Mouse (Mus musculus) heart, embryonic 12.5 days (tissue): ENCODE measurements around the gene Gpat3. TPM values are rescaled to one million over a fixed set of nuclear protein-coding genes. Genes with fewer than 3 reads are reported as not detected.
A peak's percentile ranks its signal among the peaks of the same experiment; 100 is the strongest.

Source experiments
- ATAC-seq: fragments of 200-750 bp; cut with Nextera tagmentation; 2 replicates; pipeline ENCODE4 v1.8.0; 2017; ENCODE audit warnings: moderate TSS enrichment, moderate library complexity; ENCODE audit not compliant: insufficient number of reproducible peaks, low FRiP score
- H3K27ac ChIP-seq: fragments of 300-500 bp; sonication (generic); 2 replicates; pipeline ENCODE4 v1.5.1; 2016; ENCODE audit warnings: mild to moderate bottlenecking, moderate library complexity; ENCODE audit not compliant: poor library complexity, severe bottlenecking
- H3K27me3 ChIP-seq: fragments of 300-500 bp; sonication (generic); replicated peaks from 2 replicates; pipeline ENCODE4 v1.6.1; 2016; ENCODE audit warnings: mild to moderate bottlenecking, moderate library complexity
- H3K36me3 ChIP-seq: fragments of 300-500 bp; sonication (generic); 2 replicates; pipeline ENCODE4 v1.6.1; 2016; ENCODE audit warnings: mild to moderate bottlenecking, moderate library complexity
- H3K4me1 ChIP-seq: fragments of 300-500 bp; sonication (generic); replicated peaks from 2 replicates; pipeline ENCODE4 v1.6.1; 2016; ENCODE audit warnings: mild to moderate bottlenecking
- H3K4me2 ChIP-seq: fragments of 300-500 bp; sonication (generic); 2 replicates; pipeline ENCODE4 v1.6.1; 2016; ENCODE audit warnings: mild to moderate bottlenecking, moderate library complexity
- H3K4me3 ChIP-seq: fragments of 300-500 bp; sonication (generic); 2 replicates; pipeline ENCODE4 v1.5.1; 2016; ENCODE audit warnings: mild to moderate bottlenecking
- H3K9ac ChIP-seq: fragments of 300-500 bp; sonication (generic); 2 replicates; pipeline ENCODE4 v1.6.1; 2016; ENCODE audit warnings: mild to moderate bottlenecking, moderate library complexity
- H3K9me3 ChIP-seq: fragments of 300-500 bp; sonication (generic); replicated peaks from 2 replicates; pipeline ENCODE4 v1.6.1; 2016; ENCODE audit warnings: mild to moderate bottlenecking, moderate library complexity
- WGBS: fragments of 180-500 bp; shearing (Covaris S2); methylation state at CpG from one replicate; pipeline ENCODE4 v1.1.7; 2016; 5-methylcytosine and 5-hydroxymethylcytosine counted together
- polyA plus RNA-seq: library from polyadenylated mRNA; unstranded; fragments of >200 nt; fragmentation: Nextera tagmentation; extraction: Ambion mirVana; gene quantifications from 2 replicates; pipeline ENCODE4 v1.2.1, GENCODE M21; 2016

Gene Gpat3
- polyA plus RNA-seq, 1 experiment from 2014 or later, result 12.1 TPM

DNA sequence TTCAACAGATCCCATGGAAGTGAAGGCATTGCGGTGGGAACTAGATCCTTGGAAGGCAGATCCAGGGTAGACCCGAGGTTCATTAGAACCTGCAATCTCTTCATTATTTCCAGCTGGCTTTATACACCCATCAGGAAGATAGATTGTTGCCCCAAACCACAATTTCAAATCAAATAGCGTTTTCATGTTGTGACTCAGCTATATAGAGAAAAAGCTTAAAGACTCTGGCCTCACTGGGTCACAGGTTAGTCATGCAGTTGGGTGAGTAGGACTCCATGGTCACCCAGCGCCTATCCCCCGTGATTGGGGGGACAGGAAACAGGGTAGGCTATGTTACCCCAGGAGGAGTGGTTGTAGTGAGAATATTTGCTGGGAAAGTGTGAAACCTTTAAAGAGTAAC lies 69.9 kb downstream of the Gpat3 start:
- H3K27ac ChIP-seq, result no peak overlapping the region
- no peak overlapping the region for H3K4me2 ChIP-seq
- no peak overlapping the region for H3K9ac ChIP-seq
- 47% methylated on average over 5 of the region's 5 CpGs for WGBS
- H3K4me1 ChIP-seq, result peaks cover 5% of the 10 kb centered on the region
- peaks cover 5% of the 10 kb centered on the region for H3K27me3 ChIP-seq
- no peak for ATAC-seq
- no peak overlapping the region for H3K4me3 ChIP-seq
- no peaks in the 10 kb centered on the region for H3K9me3 ChIP-seq
- no peaks in the 10 kb centered on the region for H3K36me3 ChIP-seq

DNA sequence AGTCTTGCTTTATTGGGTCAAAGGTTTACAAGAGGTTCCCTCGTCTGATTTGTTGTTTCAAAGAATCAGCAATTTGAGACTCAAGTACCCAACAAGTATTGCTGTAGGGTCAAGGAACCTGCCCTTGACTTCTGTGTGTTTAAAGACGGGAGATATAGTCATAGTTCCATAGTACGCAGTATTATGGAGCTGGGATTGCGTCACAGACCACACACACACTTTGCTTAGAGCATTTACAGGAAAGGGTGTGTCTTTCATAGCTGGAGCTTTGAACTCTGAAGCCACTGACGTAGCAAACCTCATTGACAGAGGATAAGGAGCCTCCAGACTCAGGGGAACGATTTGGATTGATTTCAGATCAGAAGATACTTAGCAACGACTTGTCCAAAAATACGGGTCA lies 70.9 kb downstream of the Gpat3 start:
- no peak overlapping the region for H3K4me2 ChIP-seq
- H3K27ac ChIP-seq, result no peak overlapping the region
- H3K9ac ChIP-seq, result no peak overlapping the region
- H3K4me1 ChIP-seq, result peaks cover 5% of the 10 kb centered on the region
- H3K9me3 ChIP-seq, result no peaks in the 10 kb centered on the region
- no peak overlapping the region for H3K4me3 ChIP-seq
- peaks cover 11% of the 10 kb centered on the region for H3K27me3 ChIP-seq
- ATAC-seq, result no peak
- H3K36me3 ChIP-seq, result no peaks in the 10 kb centered on the region
- 67% methylated on average over 8 of the region's 8 CpGs for WGBS

DNA sequence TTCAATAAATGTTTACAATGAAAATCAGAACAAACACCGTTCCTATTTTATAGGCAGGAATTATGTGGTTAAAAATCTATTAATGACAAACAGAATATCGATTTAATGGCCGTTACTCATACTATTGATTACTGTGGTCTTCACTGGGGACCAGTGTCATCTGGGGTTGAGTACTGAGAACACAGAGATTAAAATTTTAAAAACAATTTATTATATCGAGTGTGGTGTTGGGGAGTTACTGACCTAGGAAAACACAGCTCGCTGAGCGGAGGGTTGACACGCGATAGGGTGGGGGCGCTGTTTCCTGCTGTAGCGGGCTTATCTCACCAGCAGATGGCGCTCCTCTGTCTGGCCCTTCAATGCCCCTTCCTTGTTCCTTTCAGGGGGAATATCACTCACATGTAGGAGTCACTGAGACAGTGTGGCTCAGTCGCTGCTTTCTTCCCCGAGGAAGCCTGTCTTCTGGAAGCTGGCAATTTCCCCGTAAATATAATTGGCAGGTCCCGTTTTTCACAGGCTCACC lies 71.8 kb downstream of the Gpat3 start:
- H3K9ac ChIP-seq, result no peak overlapping the region
- WGBS, result 22% methylated on average over 15 of the region's 15 CpGs
- H3K36me3 ChIP-seq, result no peaks in the 10 kb centered on the region
- peaks cover 14% of the 10 kb centered on the region for H3K27me3 ChIP-seq
- no peak overlapping the region for H3K27ac ChIP-seq
- peaks cover 5% of the 10 kb centered on the region for H3K4me1 ChIP-seq
- H3K4me3 ChIP-seq, result no peak overlapping the region
- no peak overlapping the region for H3K4me2 ChIP-seq
- H3K9me3 ChIP-seq, result no peaks in the 10 kb centered on the region
- ATAC-seq, result no peak

DNA sequence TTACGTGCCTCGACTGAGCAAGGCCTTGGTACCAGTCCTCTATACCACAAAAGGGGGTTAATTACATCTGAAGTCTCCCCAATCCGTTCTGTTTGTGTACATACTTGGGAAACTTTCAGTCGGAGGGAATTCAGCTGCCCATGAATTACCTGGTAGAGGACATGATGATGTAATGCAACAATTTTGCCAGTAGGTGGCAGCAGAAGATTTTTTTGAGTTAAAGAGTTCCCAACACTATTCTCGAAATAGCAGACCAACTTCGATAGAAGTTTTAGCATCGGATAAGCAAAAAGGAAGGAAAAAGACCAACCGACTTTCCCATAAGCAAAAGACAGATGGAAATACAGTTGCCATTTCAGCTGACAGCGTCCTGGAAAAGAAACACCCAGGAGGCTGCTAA lies 73.6 kb downstream of the Gpat3 start:
- H3K4me3 ChIP-seq, result no peak overlapping the region
- no peaks in the 10 kb centered on the region for H3K36me3 ChIP-seq
- peak overlapping the region; percentile 40; the same call in 1 of the 2 replicates for H3K4me2 ChIP-seq
- peaks cover 5% of the 10 kb centered on the region for H3K4me1 ChIP-seq
- H3K9ac ChIP-seq, result no peak overlapping the region
- ATAC-seq, result no peak
- H3K27ac ChIP-seq, result no peak overlapping the region
- H3K27me3 ChIP-seq, result peaks cover 12% of the 10 kb centered on the region
- WGBS, result 18% methylated on average over 9 of the region's 9 CpGs
- H3K9me3 ChIP-seq, result no peaks in the 10 kb centered on the region

DNA sequence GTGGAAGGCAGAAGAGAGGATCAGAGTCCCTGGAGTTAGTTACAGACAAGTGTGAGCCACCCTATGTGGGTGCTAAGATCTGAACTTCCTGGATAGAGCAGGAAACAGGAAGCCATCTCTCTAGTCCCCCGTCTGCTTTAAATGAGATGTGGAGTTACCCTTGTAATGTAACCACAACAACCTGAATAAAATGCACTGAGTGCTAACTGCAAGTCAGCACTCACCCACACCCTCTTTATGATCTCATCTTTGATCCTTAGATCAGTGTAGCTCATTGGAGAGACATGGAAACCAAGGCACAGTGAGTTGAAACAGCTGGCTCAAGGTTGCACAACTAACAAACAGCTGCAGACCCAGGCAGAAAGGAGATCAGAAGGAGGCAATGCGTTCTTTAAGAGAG lies 84.2 kb downstream of the Gpat3 start:
- no peak overlapping the region for H3K9ac ChIP-seq
- no peaks in the 10 kb centered on the region for H3K36me3 ChIP-seq
- 71% methylated on average over 2 of the region's 2 CpGs for WGBS
- H3K4me1 ChIP-seq, result no peaks in the 10 kb centered on the region
- no peaks in the 10 kb centered on the region for H3K27me3 ChIP-seq
- H3K4me2 ChIP-seq, result no peak overlapping the region
- no peak overlapping the region for H3K27ac ChIP-seq
- no peak for ATAC-seq
- H3K9me3 ChIP-seq, result no peaks in the 10 kb centered on the region
- no peak overlapping the region for H3K4me3 ChIP-seq

DNA sequence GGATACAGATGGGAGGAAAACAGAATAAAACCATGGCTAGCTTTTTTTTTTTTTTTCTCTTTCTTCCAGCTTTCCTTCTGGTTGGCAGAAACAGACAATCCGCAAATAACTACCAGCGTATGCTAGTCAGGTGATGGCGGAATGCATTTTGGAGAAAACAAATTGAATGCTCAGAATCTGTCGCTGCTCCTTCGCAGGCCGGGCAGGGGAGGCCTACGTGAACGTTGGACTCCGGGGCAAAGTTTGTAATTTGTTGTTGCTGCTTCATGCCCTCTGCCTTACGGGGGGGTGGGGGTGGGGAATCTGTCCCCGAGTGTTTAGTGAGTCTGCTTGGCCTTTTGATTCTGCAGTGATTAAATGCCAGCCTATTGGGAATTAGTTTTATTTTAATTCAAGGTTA lies 98.2 kb downstream of the Gpat3 start:
- Histone ChIP-seq H3K4me3 (no peak overlapping the region), H3K9me3 (no peaks in the 10 kb centered on the region), H3K9ac (no peak overlapping the region), H3K4me2 (no peak overlapping the region), H3K4me1 (no peaks in the 10 kb centered on the region), H3K27me3 (0 out of 2 replicates have a peak, but pooled peaks cover 5% of the 10 kb centered on the region), H3K36me3 (no peaks in the 10 kb centered on the region), H3K27ac (no peak overlapping the region)
- ATAC-seq, result no peak
- 76% methylated on average over 11 of the region's 11 CpGs for WGBS

DNA sequence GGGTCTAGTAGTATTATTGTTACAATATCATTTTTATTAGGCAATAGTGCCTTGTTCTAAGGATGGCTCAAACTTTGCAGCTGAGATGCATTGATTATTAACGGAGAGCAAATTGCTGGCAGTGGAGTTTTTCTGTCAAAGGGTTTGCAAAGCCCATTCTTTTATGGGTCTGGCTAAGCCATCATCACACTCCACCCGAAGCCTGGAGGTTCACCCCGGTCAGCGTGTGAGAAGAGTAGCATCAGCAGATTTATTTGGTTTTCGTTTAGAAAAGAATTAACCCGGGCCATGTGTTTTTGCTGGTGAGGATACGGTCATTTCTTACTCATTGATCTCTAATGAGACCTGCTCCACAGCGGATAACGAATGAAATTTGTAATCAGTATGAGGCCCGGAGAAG lies 99.8 kb downstream of the Gpat3 start:
- Histone ChIP-seq H3K4me1 (no peaks in the 10 kb centered on the region), H3K4me3 (no peak overlapping the region), H3K27ac (no peak overlapping the region), H3K27me3 (0 out of 2 replicates have a peak, but pooled peaks cover 5% of the 10 kb centered on the region), H3K9me3 (no peaks in the 10 kb centered on the region), H3K4me2 (no peak overlapping the region), H3K9ac (no peak overlapping the region), H3K36me3 (no peaks in the 10 kb centered on the region)
- ATAC-seq, result no peak
- WGBS, result 80% methylated on average over 10 of the region's 10 CpGs

Other genes starting within 250 kb of the Gpat3 start
- gene Coq2, start 170.6 kb upstream of the Gpat3 start, polyA plus RNA-seq, result 71.5 and 75.7 TPM in 2 replicates
- gene Hpse, start 126.0 kb upstream of the Gpat3 start, polyA plus RNA-seq, result 1.3 and 1.5 TPM in 2 replicates
- 13.0 and 19.1 TPM in 2 replicates for gene Helq, start 47.1 kb upstream of the Gpat3 start, polyA plus RNA-seq
- 137 and 146 TPM in 2 replicates for gene Mrps18c, start 47.1 kb upstream of the Gpat3 start, polyA plus RNA-seq
- 33.9 and 34.2 TPM in 2 replicates for gene Abraxas1, start 24.7 kb upstream of the Gpat3 start, polyA plus RNA-seq